Mouse (Mus musculus): ENCODE measurements around the gene Plau.

DNA sequence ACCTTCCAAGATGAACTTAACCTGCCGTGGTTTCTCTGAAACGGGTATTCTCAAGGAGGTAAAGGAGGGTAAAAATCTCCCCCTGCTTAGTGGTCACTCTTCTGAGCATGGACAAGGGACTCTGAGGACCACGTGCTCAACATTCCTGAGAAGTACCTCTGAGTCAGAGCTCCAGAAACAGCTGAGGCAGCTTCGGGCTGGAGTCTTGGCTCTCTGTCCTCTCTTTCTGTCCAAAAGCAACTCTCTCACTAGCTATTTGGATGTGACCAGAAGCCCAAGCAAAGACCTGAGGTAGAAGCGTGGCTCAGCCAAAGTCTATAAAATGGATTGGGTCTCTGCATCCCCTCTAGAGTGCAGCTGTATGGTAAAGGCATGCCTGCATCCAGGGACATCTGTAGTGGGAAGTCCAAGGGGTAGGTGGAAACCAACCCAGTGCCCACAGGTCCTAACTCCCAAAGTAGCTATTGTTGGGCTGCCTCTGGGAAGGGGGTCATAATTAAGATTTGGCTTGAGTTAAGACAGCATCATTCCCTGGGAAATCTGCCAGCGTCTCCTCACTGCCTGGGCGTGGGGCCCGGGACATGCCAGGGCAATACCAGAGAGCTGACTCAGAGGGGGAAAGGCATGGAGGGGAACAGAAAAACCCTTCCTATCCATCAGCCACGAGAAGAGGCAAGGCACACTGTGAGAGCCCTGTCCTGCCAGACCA lies 31.3 kb upstream of the Plau start:
- TF ChIP-seq POLR2A (IDR thresholded peaks at IDR 0.05; ENCODE audit: low read depth, low read length) (0 out of 2 replicates have a peak, but pooled peaks have one; percentile 22), CTCF (IDR thresholded peaks at IDR 0.05; ENCODE audit: borderline replicate concordance, insufficient read depth, low read length) (no peak)
